Mouse (Mus musculus) spleen, postnatal 4 days (tissue): Measurements from ENCODE around the gene Ppox.

Source experiments
- DNase-seq, 2 experiments: peaks; one replicate each; pipeline ENCODE4 v3.0.0; 2022; ENCODE audit warnings: low spot score in 2 of 2

Gene Ppox

GRCm38 (mm10) chr1:171265971-171266744 is 14.8 kb downstream of the Ppox start:
- DNase-seq: no peak

GRCm38 (mm10) chr1:171263666-171264461 is 17.1 kb downstream of the Ppox start:
- no peak for DNase-seq

GRCm38 (mm10) chr1:171263185-171263611 is 17.8 kb downstream of the Ppox start:
- no peak for DNase-seq

- DNase-seq: no peak
These were observed 18.3 kb downstream of the Ppox start for GRCm38 (mm10) chr1:171262594-171263130.

GRCm38 (mm10) chr1:171260316-171260715 is 20.7 kb downstream of the Ppox start:
- DNase-seq: no peak

GRCm38 (mm10) chr1:171258921-171259320 is 22.1 kb downstream of the Ppox start:
- DNase-seq: no peak

GRCm38 (mm10) chr1:171257781-171258180 is 23.2 kb downstream of the Ppox start:
- DNase-seq: no peak

- DNase-seq: peak; percentile 61 to 82
These were observed 23.9 kb downstream of the Ppox start for GRCm38 (mm10) chr1:171256937-171257548.

GRCm38 (mm10) chr1:171256095-171256818 is 24.7 kb downstream of the Ppox start:
- peak in 1 of 2 experiments; percentile 64 for DNase-seq

- no peak for DNase-seq
These were observed 28.6 kb downstream of the Ppox start for GRCm38 (mm10) chr1:171252415-171252814.

- no peak for DNase-seq
These were observed 29.2 kb downstream of the Ppox start for GRCm38 (mm10) chr1:171251594-171252324.

GRCm38 (mm10) chr1:171250680-171251593 is 30.0 kb downstream of the Ppox start, which contains the start of gene Ndufs2:
Gene Ndufs2 (minus strand): TSS chr1:171251388.
- no peak for DNase-seq

- no peak for DNase-seq
These were observed 30.9 kb downstream of the Ppox start, which contains the start of gene Adamts4 for GRCm38 (mm10) chr1:171249913-171250600. Gene Adamts4 (plus strand): TSS chr1:171250421.

- no peak for DNase-seq
These were observed 32.4 kb downstream of the Ppox start for GRCm38 (mm10) chr1:171248386-171249226.

GRCm38 (mm10) chr1:171247916-171248315 is 33.1 kb downstream of the Ppox start:
- no peak for DNase-seq

GRCm38 (mm10) chr1:171247453-171247841 is 33.5 kb downstream of the Ppox start:
- no peak for DNase-seq

GRCm38 (mm10) chr1:171246709-171247452 is 34.1 kb downstream of the Ppox start:
- peak; percentile 97 to 100 for DNase-seq
